Mouse (Mus musculus): ENCODE data around the gene D16Ertd472e. TPM values are rescaled to one million over a fixed set of nuclear protein-coding genes. Genes with fewer than 3 reads are reported as not detected.

Gene D16Ertd472e
- polyA plus RNA-seq, 1 experiment from 2014 or later: 23.8 TPM

- DNase-seq (ENCODE audit: low spot score): no peak
- Histone ChIP-seq H3K36me3 (ENCODE audit: control insufficient read depth, insufficient read depth, low read length) (no peaks in the 10 kb centered on the region), H3K27ac (replicated peaks; ENCODE audit: low read depth, low read length) (no peak overlapping the region), H3K4me3 (ENCODE audit: low read depth, low read length) (no peak overlapping the region), H3K27me3 (ENCODE audit: control insufficient read depth, insufficient read depth, low read length) (no peaks in the 10 kb centered on the region), H3K9ac (ENCODE audit: low read length) (no peak overlapping the region), H3K9me3 (ENCODE audit: control insufficient read depth, low read length) (no peaks in the 10 kb centered on the region), H3K4me1 (ENCODE audit: control insufficient read depth, insufficient read depth, low read length) (no peaks in the 10 kb centered on the region), H3K4me2 (ENCODE audit: low read depth, severe bottlenecking) (no peak overlapping the region)
- 82% methylated on average over 3 of the region's 3 CpGs for WGBS
- ATAC-seq (ENCODE audit: insufficient number of reproducible peaks, low FRiP score, low TSS enrichment, low read depth): no peak
Measured at GRCm38 (mm10) chr16:78594154-78594553, 17.6 kb upstream of the D16Ertd472e start.

GRCm38 (mm10) chr16:78591130-78591529, 14.6 kb upstream of the D16Ertd472e start:
- H3K27me3 ChIP-seq (ENCODE audit: control insufficient read depth, insufficient read depth, low read length): no peaks in the 10 kb centered on the region
- ATAC-seq (ENCODE audit: insufficient number of reproducible peaks, low FRiP score, low TSS enrichment, low read depth): no peak
- WGBS: 95% methylated on average over 6 of the region's 6 CpGs
- H3K9me3 ChIP-seq (ENCODE audit: control insufficient read depth, low read length): no peaks in the 10 kb centered on the region
- DNase-seq (ENCODE audit: low spot score): no peak
- no peak overlapping the region for H3K4me3 ChIP-seq (ENCODE audit: low read depth, low read length)
- no peak overlapping the region for H3K9ac ChIP-seq (ENCODE audit: low read length)
- no peaks in the 10 kb centered on the region for H3K4me1 ChIP-seq (ENCODE audit: control insufficient read depth, insufficient read depth, low read length)
- H3K27ac ChIP-seq (replicated peaks; ENCODE audit: low read depth, low read length): no peak overlapping the region
- H3K36me3 ChIP-seq (ENCODE audit: control insufficient read depth, insufficient read depth, low read length): no peaks in the 10 kb centered on the region
- no peak overlapping the region for H3K4me2 ChIP-seq (ENCODE audit: low read depth, severe bottlenecking)

GRCm38 (mm10) chr16:78588821-78589220, 12.3 kb upstream of the D16Ertd472e start:
- Histone ChIP-seq H3K4me1 (ENCODE audit: control insufficient read depth, insufficient read depth, low read length) (no peaks in the 10 kb centered on the region), H3K4me2 (ENCODE audit: low read depth, severe bottlenecking) (no peak overlapping the region), H3K27ac (replicated peaks; ENCODE audit: low read depth, low read length) (no peak overlapping the region), H3K27me3 (ENCODE audit: control insufficient read depth, insufficient read depth, low read length) (no peaks in the 10 kb centered on the region), H3K4me3 (ENCODE audit: low read depth, low read length) (no peak overlapping the region), H3K9ac (ENCODE audit: low read length) (no peak overlapping the region), H3K9me3 (ENCODE audit: control insufficient read depth, low read length) (no peaks in the 10 kb centered on the region), H3K36me3 (ENCODE audit: control insufficient read depth, insufficient read depth, low read length) (no peaks in the 10 kb centered on the region)
- WGBS: 64% methylated on average over 2 of the region's 2 CpGs
- no peak for DNase-seq (ENCODE audit: low spot score)
- ATAC-seq (ENCODE audit: insufficient number of reproducible peaks, low FRiP score, low TSS enrichment, low read depth): no peak

GRCm38 (mm10) chr16:78586621-78587020, 10.1 kb upstream of the D16Ertd472e start:
- DNase-seq (ENCODE audit: low spot score) (no peak), ATAC-seq (ENCODE audit: insufficient number of reproducible peaks, low FRiP score, low TSS enrichment, low read depth) (no peak)
- H3K9me3 ChIP-seq (ENCODE audit: control insufficient read depth, low read length): no peaks in the 10 kb centered on the region
- H3K27ac ChIP-seq (replicated peaks; ENCODE audit: low read depth, low read length): no peak overlapping the region
- 84% methylated on average over 7 of the region's 7 CpGs for whole genome bisulfite sequencing
- H3K4me3 ChIP-seq (ENCODE audit: low read depth, low read length): no peak overlapping the region
- H3K27me3 ChIP-seq (ENCODE audit: control insufficient read depth, insufficient read depth, low read length): no peaks in the 10 kb centered on the region
- no peaks in the 10 kb centered on the region for H3K4me1 ChIP-seq (ENCODE audit: control insufficient read depth, insufficient read depth, low read length)
- no peaks in the 10 kb centered on the region for H3K36me3 ChIP-seq (ENCODE audit: control insufficient read depth, insufficient read depth, low read length)
- H3K9ac ChIP-seq (ENCODE audit: low read length): no peak overlapping the region
- H3K4me2 ChIP-seq (ENCODE audit: low read depth, severe bottlenecking): no peak overlapping the region

GRCm38 (mm10) chr16:78585664-78586397, 9.3 kb upstream of the D16Ertd472e start:
- Histone ChIP-seq H3K27me3 (ENCODE audit: control insufficient read depth, insufficient read depth, low read length) (no peaks in the 10 kb centered on the region), H3K27ac (replicated peaks; ENCODE audit: low read depth, low read length) (no peak overlapping the region), H3K36me3 (ENCODE audit: control insufficient read depth, insufficient read depth, low read length) (no peaks in the 10 kb centered on the region), H3K4me1 (ENCODE audit: control insufficient read depth, insufficient read depth, low read length) (no peaks in the 10 kb centered on the region), H3K9me3 (ENCODE audit: control insufficient read depth, low read length) (no peaks in the 10 kb centered on the region), H3K4me2 (ENCODE audit: low read depth, severe bottlenecking) (no peak overlapping the region), H3K9ac (ENCODE audit: low read length) (no peak overlapping the region), H3K4me3 (ENCODE audit: low read depth, low read length) (no peak overlapping the region)
- no peak for DNase-seq (ENCODE audit: low spot score)
- 90% methylated on average over 11 of the region's 11 CpGs for WGBS
- ATAC-seq (ENCODE audit: insufficient number of reproducible peaks, low FRiP score, low TSS enrichment, low read depth): no peak

GRCm38 (mm10) chr16:78585163-78585562, 8.7 kb upstream of the D16Ertd472e start:
- no peak overlapping the region for H3K4me3 ChIP-seq (ENCODE audit: low read depth, low read length)
- 94% methylated on average over 4 of the region's 4 CpGs for WGBS
- no peak overlapping the region for H3K4me2 ChIP-seq (ENCODE audit: low read depth, severe bottlenecking)
- H3K27ac ChIP-seq (replicated peaks; ENCODE audit: low read depth, low read length): no peak overlapping the region
- no peaks in the 10 kb centered on the region for H3K9me3 ChIP-seq (ENCODE audit: control insufficient read depth, low read length)
- no peak for DNase-seq (ENCODE audit: low spot score)
- no peaks in the 10 kb centered on the region for H3K36me3 ChIP-seq (ENCODE audit: control insufficient read depth, insufficient read depth, low read length)
- no peaks in the 10 kb centered on the region for H3K27me3 ChIP-seq (ENCODE audit: control insufficient read depth, insufficient read depth, low read length)
- no peak overlapping the region for H3K9ac ChIP-seq (ENCODE audit: low read length)
- ATAC-seq (ENCODE audit: insufficient number of reproducible peaks, low FRiP score, low TSS enrichment, low read depth): no peak
- H3K4me1 ChIP-seq (ENCODE audit: control insufficient read depth, insufficient read depth, low read length): no peaks in the 10 kb centered on the region

- Histone ChIP-seq H3K9me3 (ENCODE audit: control insufficient read depth, low read length) (no peaks in the 10 kb centered on the region), H3K4me3 (ENCODE audit: low read depth, low read length) (no peak overlapping the region), H3K36me3 (ENCODE audit: control insufficient read depth, insufficient read depth, low read length) (no peaks in the 10 kb centered on the region), H3K27ac (replicated peaks; ENCODE audit: low read depth, low read length) (no peak overlapping the region), H3K9ac (ENCODE audit: low read length) (no peak overlapping the region), H3K27me3 (ENCODE audit: control insufficient read depth, insufficient read depth, low read length) (no peaks in the 10 kb centered on the region), H3K4me2 (ENCODE audit: low read depth, severe bottlenecking) (no peak overlapping the region), H3K4me1 (ENCODE audit: control insufficient read depth, insufficient read depth, low read length) (no peaks in the 10 kb centered on the region)
- ATAC-seq (ENCODE audit: insufficient number of reproducible peaks, low FRiP score, low TSS enrichment, low read depth): no peak
- DNase-seq (ENCODE audit: low spot score): no peak
- 85% methylated on average over 4 of the region's 4 CpGs for WGBS
Measured at GRCm38 (mm10) chr16:78583968-78584367, 7.5 kb upstream of the D16Ertd472e start.

GRCm38 (mm10) chr16:78580387-78580786, 3.9 kb upstream of the D16Ertd472e start:
- ATAC-seq (ENCODE audit: insufficient number of reproducible peaks, low FRiP score, low TSS enrichment, low read depth): no peak
- 95% methylated on average over 7 of the region's 7 CpGs for WGBS
- no peak overlapping the region for H3K27ac ChIP-seq (replicated peaks; ENCODE audit: low read depth, low read length)
- H3K9ac ChIP-seq (ENCODE audit: low read length): no peak overlapping the region
- H3K4me1 ChIP-seq (ENCODE audit: control insufficient read depth, insufficient read depth, low read length): no peaks in the 10 kb centered on the region
- H3K4me2 ChIP-seq (ENCODE audit: low read depth, severe bottlenecking): no peak overlapping the region
- H3K27me3 ChIP-seq (ENCODE audit: control insufficient read depth, insufficient read depth, low read length): no peaks in the 10 kb centered on the region
- H3K4me3 ChIP-seq (ENCODE audit: low read depth, low read length): no peak overlapping the region
- DNase-seq (ENCODE audit: low spot score): no peak
- H3K36me3 ChIP-seq (ENCODE audit: control insufficient read depth, insufficient read depth, low read length): no peaks in the 10 kb centered on the region
- H3K9me3 ChIP-seq (ENCODE audit: control insufficient read depth, low read length): no peaks in the 10 kb centered on the region

- DNase-seq (ENCODE audit: low spot score) (no peak), ATAC-seq (ENCODE audit: insufficient number of reproducible peaks, low FRiP score, low TSS enrichment, low read depth) (no peak)
- H3K4me2 ChIP-seq (ENCODE audit: low read depth, severe bottlenecking): no peak overlapping the region
- H3K27me3 ChIP-seq (ENCODE audit: control insufficient read depth, insufficient read depth, low read length): no peaks in the 10 kb centered on the region
- H3K36me3 ChIP-seq (ENCODE audit: control insufficient read depth, insufficient read depth, low read length): no peaks in the 10 kb centered on the region
- 85% methylated on average over 4 of the region's 4 CpGs for WGBS
- no peak overlapping the region for H3K27ac ChIP-seq (replicated peaks; ENCODE audit: low read depth, low read length)
- no peak overlapping the region for H3K4me3 ChIP-seq (ENCODE audit: low read depth, low read length)
- no peaks in the 10 kb centered on the region for H3K9me3 ChIP-seq (ENCODE audit: control insufficient read depth, low read length)
- H3K9ac ChIP-seq (ENCODE audit: low read length): no peak overlapping the region
- peaks cover under 1% of the 10 kb centered on the region; the same call in 1 of the 2 replicates for H3K4me1 ChIP-seq (ENCODE audit: control insufficient read depth, insufficient read depth, low read length)
Measured at GRCm38 (mm10) chr16:78579386-78579785, 2.9 kb upstream of the D16Ertd472e start.

Data from limb, embryonic 11.5 days (tissue).